Mouse (Mus musculus): ENCODE results near the gene Prox1. TPM values are rescaled to one million over a fixed set of nuclear protein-coding genes. Genes with fewer than 3 reads are reported as not detected.

Prox1 gene
- polyA plus RNA-seq, 1 experiment from 2014 or later: 17.8 TPM

DNA sequence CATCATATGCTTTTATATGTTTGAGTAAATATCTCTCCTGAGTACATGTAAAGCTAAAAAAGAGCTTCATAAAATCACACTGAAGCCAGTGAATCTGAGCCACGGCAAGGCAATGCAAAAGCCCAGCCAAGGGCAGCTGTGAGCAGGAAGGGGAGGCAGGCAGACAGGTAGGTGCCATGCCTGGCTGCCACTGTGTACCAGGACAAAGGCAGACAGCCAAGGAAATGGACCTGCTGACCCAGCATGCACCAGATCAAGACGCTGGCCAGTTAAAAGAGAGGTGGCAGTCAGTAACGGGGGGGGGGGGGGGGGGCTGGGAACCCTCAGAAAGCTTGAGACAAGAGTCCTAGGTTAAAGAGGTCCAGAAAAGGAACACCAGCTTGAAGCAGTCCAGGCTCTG lies 6.4 kb upstream of the Prox1 start:
- Histone ChIP-seq H3K9me3 (ENCODE audit: control insufficient read depth, low read length) (no peaks in the 10 kb centered on the region), H3K36me3 (ENCODE audit: control insufficient read depth, insufficient read depth, low read length) (no peaks in the 10 kb centered on the region), H3K9ac (replicated peaks; ENCODE audit: low read depth, low read length) (no peak overlapping the region), H3K27ac (ENCODE audit: low read depth, low read length) (no peak overlapping the region), H3K4me3 (ENCODE audit: low read depth, low read length) (no peak overlapping the region), H3K4me1 (ENCODE audit: control insufficient read depth, insufficient read depth, low read length) (peaks cover 22% of the 10 kb centered on the region), H3K4me2 (ENCODE audit: low read depth, low read length) (no peak overlapping the region), H3K27me3 (ENCODE audit: control insufficient read depth, insufficient read depth, low read length) (0 out of 2 replicates have a peak, but pooled peaks cover 6% of the 10 kb centered on the region)
- 43% methylated on average over 2 of the region's 3 CpGs for whole genome bisulfite sequencing
- no peak for ATAC-seq (ENCODE audit: low read depth)

GRCm38 (mm10) chr1:190174671-190175661 lies 4.5 kb upstream of the Prox1 start:
- no peaks in the 10 kb centered on the region for H3K36me3 ChIP-seq (ENCODE audit: control insufficient read depth, insufficient read depth, low read length)
- no peak overlapping the region for H3K27ac ChIP-seq (ENCODE audit: low read depth, low read length)
- H3K4me3 ChIP-seq (ENCODE audit: low read depth, low read length): peak overlapping the region; percentile 33
- peaks cover 22% of the 10 kb centered on the region for H3K4me1 ChIP-seq (ENCODE audit: control insufficient read depth, insufficient read depth, low read length)
- WGBS: 2% methylated on average over 65 of the region's 65 CpGs
- H3K27me3 ChIP-seq (ENCODE audit: control insufficient read depth, insufficient read depth, low read length): 0 out of 2 replicates have a peak, but pooled peaks cover 6% of the 10 kb centered on the region
- peak overlapping the region; percentile 87 for H3K4me2 ChIP-seq (ENCODE audit: low read depth, low read length)
- H3K9me3 ChIP-seq (ENCODE audit: control insufficient read depth, low read length): no peaks in the 10 kb centered on the region
- ATAC-seq (ENCODE audit: low read depth): no peak
- peak overlapping the region; percentile 44 for H3K9ac ChIP-seq (replicated peaks; ENCODE audit: low read depth, low read length)

- no peaks in the 10 kb centered on the region for H3K9me3 ChIP-seq (ENCODE audit: control insufficient read depth, low read length)
- H3K27ac ChIP-seq (ENCODE audit: low read depth, low read length): no peak overlapping the region
- H3K36me3 ChIP-seq (ENCODE audit: control insufficient read depth, insufficient read depth, low read length): no peaks in the 10 kb centered on the region
- no peak overlapping the region for H3K4me3 ChIP-seq (ENCODE audit: low read depth, low read length)
- WGBS: 7% methylated on average over 13 of the region's 13 CpGs
- H3K4me2 ChIP-seq (ENCODE audit: low read depth, low read length): no peak overlapping the region
- no peak overlapping the region for H3K9ac ChIP-seq (replicated peaks; ENCODE audit: low read depth, low read length)
- ATAC-seq (ENCODE audit: low read depth): no peak
- 0 out of 2 replicates have a peak, but pooled peaks cover 6% of the 10 kb centered on the region for H3K27me3 ChIP-seq (ENCODE audit: control insufficient read depth, insufficient read depth, low read length)
- peaks cover 25% of the 10 kb centered on the region for H3K4me1 ChIP-seq (ENCODE audit: control insufficient read depth, insufficient read depth, low read length)
Measured at GRCm38 (mm10) chr1:190174231-190174630, 3.7 kb upstream of the Prox1 start.

- Histone ChIP-seq H3K27me3 (ENCODE audit: control insufficient read depth, insufficient read depth, low read length) (0 out of 2 replicates have a peak, but pooled peaks cover 6% of the 10 kb centered on the region), H3K27ac (ENCODE audit: low read depth, low read length) (no peak overlapping the region), H3K9me3 (ENCODE audit: control insufficient read depth, low read length) (no peaks in the 10 kb centered on the region), H3K4me3 (ENCODE audit: low read depth, low read length) (no peak overlapping the region), H3K9ac (replicated peaks; ENCODE audit: low read depth, low read length) (no peak overlapping the region), H3K36me3 (ENCODE audit: control insufficient read depth, insufficient read depth, low read length) (no peaks in the 10 kb centered on the region), H3K4me1 (ENCODE audit: control insufficient read depth, insufficient read depth, low read length) (peaks cover 25% of the 10 kb centered on the region), H3K4me2 (ENCODE audit: low read depth, low read length) (no peak overlapping the region)
- 1% methylated on average over 16 of the region's 16 CpGs for WGBS
- ATAC-seq (ENCODE audit: low read depth): no peak
Measured at GRCm38 (mm10) chr1:190173596-190173995, 3.1 kb upstream of the Prox1 start.

DNA sequence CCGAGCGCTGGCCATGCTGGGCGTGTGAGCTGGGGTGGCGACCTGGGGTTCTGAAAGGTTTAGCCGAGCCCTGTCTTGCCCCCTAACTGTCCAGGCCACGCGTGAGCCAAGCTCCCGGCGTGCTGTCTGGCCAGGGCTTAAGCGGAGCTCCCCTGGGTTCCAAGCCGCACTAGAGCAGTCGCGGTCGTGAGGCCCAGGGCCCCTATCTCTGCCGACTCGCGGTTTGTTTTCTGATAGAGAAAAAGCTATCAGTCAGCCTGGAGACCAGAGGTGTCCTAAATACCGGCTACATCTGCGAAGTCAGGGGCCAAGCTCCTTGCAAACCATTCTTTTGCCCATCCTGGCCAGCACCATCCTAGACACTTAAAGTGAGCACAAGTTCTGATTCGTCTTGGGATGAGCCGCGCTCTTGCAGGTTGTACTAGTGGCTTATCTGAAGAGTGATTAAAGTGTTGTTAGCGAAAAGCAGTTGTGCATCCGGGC lies 2.5 kb upstream of the Prox1 start:
- Histone ChIP-seq H3K27me3 (ENCODE audit: control insufficient read depth, insufficient read depth, low read length) (0 out of 2 replicates have a peak, but pooled peaks cover 6% of the 10 kb centered on the region), H3K4me1 (ENCODE audit: control insufficient read depth, insufficient read depth, low read length) (peaks cover 25% of the 10 kb centered on the region), H3K27ac (ENCODE audit: low read depth, low read length) (no peak overlapping the region)

DNA sequence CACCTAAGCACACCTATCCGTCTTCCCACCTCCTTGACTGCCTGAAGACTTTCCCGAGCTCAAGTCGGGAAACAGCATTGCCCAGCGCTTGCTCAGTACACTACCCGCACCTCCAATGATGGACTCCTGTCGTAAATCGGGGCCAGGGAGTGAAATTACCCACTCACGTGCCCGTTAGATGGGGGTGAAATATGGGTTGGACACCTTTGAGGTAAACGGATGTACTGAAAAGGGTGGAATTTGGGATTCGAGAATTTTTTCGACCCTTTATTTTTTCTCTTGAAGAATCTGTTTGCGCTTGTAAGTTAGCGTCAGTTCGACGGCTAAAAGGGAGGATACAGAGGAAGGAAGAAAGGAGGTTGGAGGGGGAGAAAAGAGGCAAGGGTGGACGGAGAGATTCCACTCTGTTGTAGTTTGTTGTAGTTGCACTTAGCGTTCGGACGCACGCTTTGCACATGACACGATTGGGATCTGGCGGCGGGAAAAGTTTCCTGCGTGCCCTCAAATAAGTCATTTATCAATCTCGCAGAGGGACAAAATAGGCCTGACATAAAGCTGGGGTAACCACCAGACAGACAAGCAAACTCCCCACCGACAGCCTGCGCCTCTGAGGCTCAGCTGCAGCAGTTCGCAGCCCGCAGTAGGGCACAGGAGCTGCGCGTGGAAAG lies 1.9 kb upstream of the Prox1 start:
- H3K4me1 ChIP-seq (ENCODE audit: control insufficient read depth, insufficient read depth, low read length): peaks cover 25% of the 10 kb centered on the region
- H3K9me3 ChIP-seq (ENCODE audit: control insufficient read depth, low read length): no peaks in the 10 kb centered on the region
- H3K9ac ChIP-seq (replicated peaks; ENCODE audit: low read depth, low read length): no peak overlapping the region
- H3K36me3 ChIP-seq (ENCODE audit: control insufficient read depth, insufficient read depth, low read length): no peaks in the 10 kb centered on the region
- 0 out of 2 replicates have a peak, but pooled peaks cover 6% of the 10 kb centered on the region for H3K27me3 ChIP-seq (ENCODE audit: control insufficient read depth, insufficient read depth, low read length)
- no peak overlapping the region for H3K27ac ChIP-seq (ENCODE audit: low read depth, low read length)
- H3K4me2 ChIP-seq (ENCODE audit: low read depth, low read length): peak overlapping the region; percentile 35
- no peak for ATAC-seq (ENCODE audit: low read depth)
- 0 out of 2 replicates have a peak overlapping the region, but pooled peaks have one; percentile 2 for H3K4me3 ChIP-seq (ENCODE audit: low read depth, low read length)
- WGBS: 2% methylated on average over 32 of the region's 32 CpGs

More for the DNA sequence above, 2.5 kb upstream of the Prox1 start:
- Histone ChIP-seq H3K4me3 (ENCODE audit: low read depth, low read length) (no peak overlapping the region), H3K9me3 (ENCODE audit: control insufficient read depth, low read length) (no peaks in the 10 kb centered on the region), H3K4me2 (ENCODE audit: low read depth, low read length) (peak overlapping the region; percentile 35), H3K9ac (replicated peaks; ENCODE audit: low read depth, low read length) (no peak overlapping the region), H3K36me3 (ENCODE audit: control insufficient read depth, insufficient read depth, low read length) (no peaks in the 10 kb centered on the region)
- no peak for ATAC-seq (ENCODE audit: low read depth)
- 2% methylated on average over 24 of the region's 24 CpGs for WGBS

DNA sequence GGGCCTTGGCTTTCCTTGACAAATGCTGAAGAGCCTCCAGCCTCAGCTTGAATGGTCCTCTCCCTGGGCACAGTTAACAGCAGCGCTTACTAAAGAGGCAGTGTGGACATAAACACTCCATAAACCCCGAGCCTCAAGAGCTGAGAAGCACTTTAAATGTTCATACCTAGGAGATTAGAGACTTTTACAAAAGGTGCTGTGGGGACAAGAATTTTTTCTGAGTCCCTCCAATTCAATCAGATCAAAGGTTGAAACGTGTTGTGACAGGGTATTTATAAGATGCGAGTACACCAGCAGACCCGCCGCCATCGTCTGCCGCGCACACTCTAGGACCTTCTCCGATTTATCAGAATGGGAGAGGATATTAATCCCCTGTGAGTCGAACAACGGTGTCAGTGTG lies 1.2 kb upstream of the Prox1 start:
- no peak overlapping the region for H3K27ac ChIP-seq (ENCODE audit: low read depth, low read length)
- under 1% methylated on average over 12 of the region's 12 CpGs for WGBS
- H3K4me1 ChIP-seq (ENCODE audit: control insufficient read depth, insufficient read depth, low read length): peaks cover 25% of the 10 kb centered on the region
- 0 out of 2 replicates have a peak overlapping the region, but pooled peaks have one; percentile 69 for H3K4me3 ChIP-seq (ENCODE audit: low read depth, low read length)
- no peak for ATAC-seq (ENCODE audit: low read depth)
- peak overlapping the region; percentile 91 for H3K4me2 ChIP-seq (ENCODE audit: low read depth, low read length)
- H3K9me3 ChIP-seq (ENCODE audit: control insufficient read depth, low read length): no peaks in the 10 kb centered on the region
- H3K27me3 ChIP-seq (ENCODE audit: control insufficient read depth, insufficient read depth, low read length): 0 out of 2 replicates have a peak, but pooled peaks cover 6% of the 10 kb centered on the region
- H3K9ac ChIP-seq (replicated peaks; ENCODE audit: low read depth, low read length): no peak overlapping the region
- no peaks in the 10 kb centered on the region for H3K36me3 ChIP-seq (ENCODE audit: control insufficient read depth, insufficient read depth, low read length)

DNA sequence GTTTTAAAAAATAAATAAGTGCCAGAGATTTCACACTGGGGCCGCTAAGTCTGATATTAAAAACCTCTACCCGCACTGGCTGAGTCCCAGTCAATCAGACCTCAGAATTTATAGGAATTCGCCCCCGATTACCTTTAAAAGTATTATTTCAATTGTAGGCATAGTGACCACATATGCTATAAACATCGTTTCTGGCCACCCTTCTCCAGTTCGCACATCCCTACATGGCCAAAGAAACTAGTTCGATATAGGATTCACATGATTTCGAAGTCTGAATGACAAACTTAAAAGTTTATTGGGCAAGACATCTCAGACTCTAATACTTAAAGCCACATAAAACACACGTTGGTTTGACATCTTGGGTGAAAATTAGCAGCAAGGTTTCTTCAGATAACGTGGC lies 827 bp upstream of the Prox1 start:
- WGBS: 5% methylated on average over 10 of the region's 10 CpGs
- H3K27ac ChIP-seq (ENCODE audit: low read depth, low read length): no peak overlapping the region

More for the DNA sequence above, 827 bp upstream of the Prox1 start:
- no peaks in the 10 kb centered on the region for H3K9me3 ChIP-seq (ENCODE audit: control insufficient read depth, low read length)
- peaks cover 25% of the 10 kb centered on the region for H3K4me1 ChIP-seq (ENCODE audit: control insufficient read depth, insufficient read depth, low read length)
- H3K4me3 ChIP-seq (ENCODE audit: low read depth, low read length): peak overlapping the region; percentile 69
- H3K36me3 ChIP-seq (ENCODE audit: control insufficient read depth, insufficient read depth, low read length): no peaks in the 10 kb centered on the region
- peak overlapping the region; percentile 91 for H3K4me2 ChIP-seq (ENCODE audit: low read depth, low read length)
- H3K9ac ChIP-seq (replicated peaks; ENCODE audit: low read depth, low read length): no peak overlapping the region
- H3K27me3 ChIP-seq (ENCODE audit: control insufficient read depth, insufficient read depth, low read length): 0 out of 2 replicates have a peak, but pooled peaks cover 6% of the 10 kb centered on the region
- ATAC-seq (ENCODE audit: low read depth): no peak

All from neural tube, embryonic 14.5 days (tissue).